Mouse (Mus musculus) adrenal gland, postnatal 36 days (tissue): ENCODE data around the gene Tgfb1i1. TPM values are rescaled to one million over a fixed set of nuclear protein-coding genes. Genes with fewer than 3 reads are reported as not detected.

ENCODE experiments used
- DNase-seq, 2 experiments: peaks; one replicate each; pipeline ENCODE4 v3.0.0; 2021; ENCODE audit warnings: mixed read lengths in 1 of 2
- total RNA-seq, 2 experiments: library from RNA; stranded (reverse); gene quantifications; 2 replicates each; pipeline ENCODE4 v1.2.3; 2021

The Tgfb1i1 gene
- total RNA-seq, 2 experiments from 2014 or later = 18.3 to 28.9 TPM

GRCm38 (mm10) chr7:128244410-128245025 lies 2.1 kb upstream of the Tgfb1i1 start:
- DNase-seq = no peak

GRCm38 (mm10) chr7:128245547-128245946 lies 1.1 kb upstream of the Tgfb1i1 start:
- DNase-seq = no peak

GRCm38 (mm10) chr7:128247443-128247842 lies 831 bp downstream of the Tgfb1i1 start:
- peak; percentile 86 to 92 for DNase-seq

- DNase-seq = no peak
These were observed 1.8 kb downstream of the Tgfb1i1 start for GRCm38 (mm10) chr7:128248081-128249042.

GRCm38 (mm10) chr7:128249998-128250397 lies 3.4 kb downstream of the Tgfb1i1 start:
- no peak for DNase-seq

GRCm38 (mm10) chr7:128251946-128252345 lies 5.3 kb downstream of the Tgfb1i1 start:
- DNase-seq = no peak

GRCm38 (mm10) chr7:128252609-128253008 lies 6.0 kb downstream of the Tgfb1i1 start:
- DNase-seq = peak in 1 of 2 experiments; percentile 32

GRCm38 (mm10) chr7:128254978-128255377 lies 8.4 kb downstream of the Tgfb1i1 start:
- DNase-seq = no peak

- DNase-seq = no peak
These were observed 9.1 kb downstream of the Tgfb1i1 start for GRCm38 (mm10) chr7:128255757-128256156.

GRCm38 (mm10) chr7:128256783-128257334 lies 10.2 kb downstream of the Tgfb1i1 start:
- peak; percentile 24 to 65 for DNase-seq

GRCm38 (mm10) chr7:128265411-128265810 lies 18.8 kb downstream of the Tgfb1i1 start, which contains the start of gene Slc5a2:
Gene Slc5a2, plus strand, starts transcription at chr7:128265657.
- DNase-seq = no peak

- no peak for DNase-seq
These were observed 19.4 kb downstream of the Tgfb1i1 start for GRCm38 (mm10) chr7:128266056-128266455.

- DNase-seq = no peak
These were observed 20.8 kb downstream of the Tgfb1i1 start for GRCm38 (mm10) chr7:128267391-128267790.

GRCm38 (mm10) chr7:128267813-128268212 lies 21.2 kb downstream of the Tgfb1i1 start:
- DNase-seq = no peak

GRCm38 (mm10) chr7:128270431-128270850 lies 23.8 kb downstream of the Tgfb1i1 start:
- DNase-seq = no peak

GRCm38 (mm10) chr7:128271496-128271895 lies 24.9 kb downstream of the Tgfb1i1 start:
- DNase-seq = no peak

- DNase-seq = peak in 1 of 2 experiments; percentile 15
These were observed 29.4 kb downstream of the Tgfb1i1 start for GRCm38 (mm10) chr7:128276051-128276450.

- DNase-seq = no peak
These were observed 33.1 kb downstream of the Tgfb1i1 start for GRCm38 (mm10) chr7:128279750-128280149.

- DNase-seq = no peak
These were observed 35.2 kb downstream of the Tgfb1i1 start for GRCm38 (mm10) chr7:128281765-128282164.

GRCm38 (mm10) chr7:128282532-128283244 lies 36.1 kb downstream of the Tgfb1i1 start:
- no peak for DNase-seq

GRCm38 (mm10) chr7:128284047-128284446 lies 37.4 kb downstream of the Tgfb1i1 start:
- no peak for DNase-seq

GRCm38 (mm10) chr7:128285060-128285459 lies 38.4 kb downstream of the Tgfb1i1 start:
- DNase-seq = peak; percentile 33 to 45
